Comparison of ENCODE assay signal across 8 mouse cellular contexts in the genomic region with DNA sequence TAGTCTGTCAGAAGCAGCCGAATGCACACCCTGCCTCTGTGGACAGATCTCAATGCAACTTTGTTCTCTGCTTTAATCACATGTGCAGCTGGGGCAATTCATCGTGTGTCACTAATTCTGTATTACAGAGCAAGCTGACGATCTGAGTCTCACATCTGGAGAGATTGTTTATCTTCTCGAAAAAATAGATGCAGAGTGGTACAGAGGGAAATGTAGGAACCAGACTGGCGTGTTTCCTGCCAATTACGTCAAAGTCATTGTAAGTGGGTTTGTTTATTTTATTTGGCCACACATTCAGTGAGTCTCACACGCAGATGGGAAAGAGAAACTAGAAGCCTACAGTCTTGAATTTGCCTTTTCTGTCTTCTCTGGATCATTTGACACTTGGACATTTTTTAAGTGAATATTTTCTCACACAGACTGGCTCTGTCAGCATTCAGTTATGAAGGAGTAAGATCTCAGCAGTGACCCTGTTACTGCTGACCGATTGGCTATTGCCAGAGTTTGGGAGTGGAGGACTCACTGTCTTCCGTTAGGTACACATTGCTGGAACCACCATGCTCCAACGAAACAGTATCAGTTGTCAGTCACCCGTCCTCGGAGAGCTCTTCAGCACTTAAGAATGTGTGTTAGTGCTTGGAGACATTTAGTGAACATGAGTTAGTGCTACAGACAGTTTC. TPM values are rescaled to one million over a fixed set of nuclear protein-coding genes. Genes with fewer than 3 reads are reported as not detected.
DNase-seq lines count a peak whose midpoint lies in the region; ATAC-seq and TF ChIP-seq lines count a peak whose summit lies in the region.

No protein-coding gene starts in this region.

- 0 out of 2 replicates have a peak overlapping the region, but pooled peaks have one; percentile 24 for H3K27ac ChIP-seq in kidney, embryonic 16.5 days (ENCODE audit: low read length)
- peak overlapping the region; percentile 69 for H3K27ac ChIP-seq in embryonic facial prominence, embryonic 12.5 days
- 0 out of 2 replicates have a peak overlapping the region, but pooled peaks have one; percentile 20 for H3K27ac ChIP-seq in olfactory bulb, adult 2 months (ENCODE audit: insufficient read depth, low read depth, low read length)

- H3K4me2 ChIP-seq in kidney, embryonic 16.5 days (replicated peaks; ENCODE audit: low read depth, low read length) = peak overlapping the region; percentile 18; the same call in 1 of the 2 replicates
- peak overlapping the region; percentile 3; the same call in 1 of the 2 replicates for H3K4me2 ChIP-seq in embryonic facial prominence, embryonic 12.5 days (replicated peaks)

- H3K36me3 ChIP-seq in kidney, embryonic 16.5 days (ENCODE audit: insufficient read depth, low read length) = peaks cover 27% of the 10 kb centered on the region
- peaks cover 14% of the 10 kb centered on the region for H3K36me3 ChIP-seq in embryonic facial prominence, embryonic 12.5 days

- H3K4me3 ChIP-seq in kidney, embryonic 16.5 days (ENCODE audit: low read length) = no peak overlapping the region
- no peak overlapping the region for H3K4me3 ChIP-seq in embryonic facial prominence, embryonic 12.5 days
- H3K4me3 ChIP-seq in olfactory bulb, adult 2 months (ENCODE audit: insufficient read depth, low read depth, low read length) = no peak overlapping the region

- DNase-seq in kidney, adult 18-20 months = no peak
- peak; percentile 40 for DNase-seq in kidney, postnatal 14 days
- no peak for DNase-seq in ovary, postnatal 14 days (ENCODE audit: low spot score)
- DNase-seq in thymus, postnatal 25 days = no peak

- peaks cover 11% of the 10 kb centered on the region; the same call in 1 of the 2 replicates for H3K4me1 ChIP-seq in kidney, embryonic 16.5 days (ENCODE audit: insufficient read depth, low read length)
- peaks cover 13% of the 10 kb centered on the region; the same call in 1 of the 2 replicates for H3K4me1 ChIP-seq in embryonic facial prominence, embryonic 12.5 days
- H3K4me1 ChIP-seq in olfactory bulb, adult 2 months (ENCODE audit: control insufficient read depth, insufficient read depth, low read length) = 0 out of 2 replicates have a peak, but pooled peaks cover 2% of the 10 kb centered on the region

- H3K9ac ChIP-seq in kidney, embryonic 16.5 days (replicated peaks; ENCODE audit: low read length) = no peak overlapping the region
- H3K9ac ChIP-seq in embryonic facial prominence, embryonic 12.5 days = no peak overlapping the region

- no peaks in the 10 kb centered on the region for H3K27me3 ChIP-seq in kidney, embryonic 16.5 days (ENCODE audit: insufficient read depth, low read length)
- H3K27me3 ChIP-seq in embryonic facial prominence, embryonic 12.5 days = no peaks in the 10 kb centered on the region

- TF ChIP-seq CTCF in olfactory bulb, adult 2 months (IDR thresholded peaks at IDR 0.05; ENCODE audit: insufficient read depth, low read depth, low read length) = no peak

- no peak for TF ChIP-seq POLR2A in olfactory bulb, adult 2 months (IDR thresholded peaks at IDR 0.05; ENCODE audit: insufficient read depth, low read depth, low read length)

- H3K9me3 ChIP-seq in kidney, embryonic 16.5 days (ENCODE audit: low read length) = peaks cover 3% of the 10 kb centered on the region; the same call in 1 of the 2 replicates
- no peaks in the 10 kb centered on the region for H3K9me3 ChIP-seq in embryonic facial prominence, embryonic 12.5 days

- no peak for ATAC-seq in kidney, embryonic 16.5 days (ENCODE audit: low FRiP score, low TSS enrichment)
- ATAC-seq in embryonic facial prominence, embryonic 12.5 days (ENCODE audit: insufficient number of reproducible peaks, insufficient read depth, low FRiP score, low TSS enrichment) = no peak
- no peak for ATAC-seq in CD4-positive, CD25-positive, alpha-beta regulatory T cell, adult 4 months

- 34% methylated on average over 12 of the region's 12 CpGs for WGBS in kidney, embryonic 16.5 days
- WGBS in embryonic facial prominence, embryonic 12.5 days = 41% methylated on average over 12 of the region's 12 CpGs
- 51% methylated on average over 12 of the region's 12 CpGs for WGBS in olfactory bulb, adult 2 months

RNA-seq across cellular contexts. Expression of a gene that starts 27.7 kb away (rescaled TPM):
- polyA plus RNA-seq in kidney, embryonic 16.5 days (2015; fragmentation: Nextera tagmentation; extraction: Ambion mirVana) = 1,116 and 1,127 TPM in 2 replicates
- polyA plus RNA-seq in embryonic facial prominence, embryonic 12.5 days (2016; fragmentation: Nextera tagmentation; extraction: Ambion mirVana) = 1,151 and 1,201 TPM in 2 replicates
- polyA plus RNA-seq in olfactory bulb, adult 2 months (2012; ENCODE audit: insufficient read depth, insufficient read length, low replicate concordance, missing spikeins) = 790 and 1,303 TPM in 2 replicates
- 1,000 to 10,000 TPM; 1,268 to 2,675 TPM for polyA plus RNA-seq in CD4-positive, CD25-positive, alpha-beta regulatory T cell, adult 4 months (2017; shearing (Covaris generic))
